Mouse (Mus musculus): Measurements from ENCODE around the gene Otud7a. TPM values are rescaled to one million over a fixed set of nuclear protein-coding genes. Genes with fewer than 3 reads are reported as not detected.
A peak's percentile ranks its signal among the peaks of the same experiment; 100 is the strongest.

Gene Otud7a
- total RNA-seq, 2 experiments from 2014 or later = 68.3 to 74.7 TPM

GRCm38 (mm10) chr7:63758240-63758826, 313.8 kb downstream of the Otud7a start:
- peak in 1 of 2 experiments; percentile 43 for DNase-seq (ENCODE audit: extremely low spot score in 1 of 2, low spot score in 1 of 2)

GRCm38 (mm10) chr7:63759606-63760005, 315.1 kb downstream of the Otud7a start:
- DNase-seq (ENCODE audit: extremely low spot score in 1 of 2, low spot score in 1 of 2) = no peak

GRCm38 (mm10) chr7:63762529-63762928, 318.0 kb downstream of the Otud7a start:
- no peak for DNase-seq (ENCODE audit: extremely low spot score in 1 of 2, low spot score in 1 of 2)

- DNase-seq (ENCODE audit: extremely low spot score in 1 of 2, low spot score in 1 of 2) = no peak
Observed at GRCm38 (mm10) chr7:63768398-63769029, 324.0 kb downstream of the Otud7a start.

GRCm38 (mm10) chr7:63773268-63773667, 328.7 kb downstream of the Otud7a start:
- no peak for DNase-seq (ENCODE audit: extremely low spot score in 1 of 2, low spot score in 1 of 2)

- no peak for DNase-seq (ENCODE audit: extremely low spot score in 1 of 2, low spot score in 1 of 2)
Observed at GRCm38 (mm10) chr7:63774291-63774690, 329.7 kb downstream of the Otud7a start.

- no peak for DNase-seq (ENCODE audit: extremely low spot score in 1 of 2, low spot score in 1 of 2)
Observed at GRCm38 (mm10) chr7:63777328-63777727, 332.8 kb downstream of the Otud7a start.

GRCm38 (mm10) chr7:63780821-63781220, 336.3 kb downstream of the Otud7a start:
- DNase-seq (ENCODE audit: extremely low spot score in 1 of 2, low spot score in 1 of 2) = no peak

- no peak for DNase-seq (ENCODE audit: extremely low spot score in 1 of 2, low spot score in 1 of 2)
Observed at GRCm38 (mm10) chr7:63789743-63790142, 345.2 kb downstream of the Otud7a start.

GRCm38 (mm10) chr7:63796001-63796632, 351.6 kb downstream of the Otud7a start:
- DNase-seq (ENCODE audit: extremely low spot score in 1 of 2, low spot score in 1 of 2) = no peak

- no peak for DNase-seq (ENCODE audit: extremely low spot score in 1 of 2, low spot score in 1 of 2)
Observed at GRCm38 (mm10) chr7:63798446-63798845, 353.9 kb downstream of the Otud7a start.

- DNase-seq (ENCODE audit: extremely low spot score in 1 of 2, low spot score in 1 of 2) = no peak
Observed at GRCm38 (mm10) chr7:63799304-63799703, 354.8 kb downstream of the Otud7a start.

- DNase-seq (ENCODE audit: extremely low spot score in 1 of 2, low spot score in 1 of 2) = no peak
Observed at GRCm38 (mm10) chr7:63802751-63803150, 358.2 kb downstream of the Otud7a start.

Other genes starting within 250 kb of the Otud7a start
- gene Chrna7, start 232.2 kb upstream of the Otud7a start, total RNA-seq (2021) = 10 to 100 TPM; 42.1 to 48.6 TPM